Mouse (Mus musculus) limb, embryonic 12.5 days (tissue): ENCODE results near the gene Hacl1. TPM values are rescaled to one million over a fixed set of nuclear protein-coding genes. Genes with fewer than 3 reads are reported as not detected.

ENCODE experiments used
- ATAC-seq: fragments of 200-750 bp; cut with Nextera tagmentation; 2 replicates; pipeline ENCODE4 v1.8.0; 2017; ENCODE audit warnings: low read depth, moderate TSS enrichment; ENCODE audit not compliant: insufficient number of reproducible peaks, insufficient read depth, low FRiP score, low TSS enrichment
- H3K27ac ChIP-seq: fragments of 300-500 bp; sonication (generic); 2 replicates; pipeline ENCODE4 v1.5.1; 2016; ENCODE audit warnings: mild to moderate bottlenecking, moderate library complexity
- H3K27me3 ChIP-seq: fragments of 300-500 bp; sonication (generic); 2 replicates; pipeline ENCODE4 v1.6.1; 2016; ENCODE audit warnings: mild to moderate bottlenecking, moderate library complexity
- H3K36me3 ChIP-seq: fragments of 300-500 bp; sonication (generic); 2 replicates; pipeline ENCODE4 v1.6.1; 2016; ENCODE audit warnings: mild to moderate bottlenecking, moderate library complexity
- H3K4me1 ChIP-seq: fragments of 300-500 bp; sonication (generic); replicated peaks from 2 replicates; pipeline ENCODE4 v1.6.1; 2016
- H3K4me2 ChIP-seq: fragments of 300-500 bp; sonication (generic); 2 replicates; pipeline ENCODE4 v1.6.1; 2016; ENCODE audit warnings: mild to moderate bottlenecking, moderate library complexity
- H3K4me3 ChIP-seq: fragments of 300-500 bp; sonication (generic); replicated peaks from 2 replicates; pipeline ENCODE4 v1.5.1; 2016; ENCODE audit warnings: mild to moderate bottlenecking
- H3K9ac ChIP-seq: fragments of 300-500 bp; sonication (generic); replicated peaks from 2 replicates; pipeline ENCODE4 v1.6.1; 2016; ENCODE audit warnings: mild to moderate bottlenecking, moderate library complexity
- H3K9me3 ChIP-seq: fragments of 300-500 bp; sonication (generic); 2 replicates; pipeline ENCODE4 v1.6.1; 2016; ENCODE audit warnings: mild to moderate bottlenecking, moderate library complexity
- WGBS: fragments of 180-500 bp; shearing (Covaris S2); methylation state at CpG from one replicate; pipeline ENCODE4 v1.1.7; 2016; 5-methylcytosine and 5-hydroxymethylcytosine counted together
- polyA plus RNA-seq: library from polyadenylated mRNA; unstranded; fragments of >200 nt; fragmentation: Nextera tagmentation; extraction: Ambion mirVana; gene quantifications from 2 replicates; pipeline ENCODE4 v1.2.1, GENCODE M21; 2016

The Hacl1 gene
- 10.6 and 13.3 TPM in 2 replicates for polyA plus RNA-seq

DNA sequence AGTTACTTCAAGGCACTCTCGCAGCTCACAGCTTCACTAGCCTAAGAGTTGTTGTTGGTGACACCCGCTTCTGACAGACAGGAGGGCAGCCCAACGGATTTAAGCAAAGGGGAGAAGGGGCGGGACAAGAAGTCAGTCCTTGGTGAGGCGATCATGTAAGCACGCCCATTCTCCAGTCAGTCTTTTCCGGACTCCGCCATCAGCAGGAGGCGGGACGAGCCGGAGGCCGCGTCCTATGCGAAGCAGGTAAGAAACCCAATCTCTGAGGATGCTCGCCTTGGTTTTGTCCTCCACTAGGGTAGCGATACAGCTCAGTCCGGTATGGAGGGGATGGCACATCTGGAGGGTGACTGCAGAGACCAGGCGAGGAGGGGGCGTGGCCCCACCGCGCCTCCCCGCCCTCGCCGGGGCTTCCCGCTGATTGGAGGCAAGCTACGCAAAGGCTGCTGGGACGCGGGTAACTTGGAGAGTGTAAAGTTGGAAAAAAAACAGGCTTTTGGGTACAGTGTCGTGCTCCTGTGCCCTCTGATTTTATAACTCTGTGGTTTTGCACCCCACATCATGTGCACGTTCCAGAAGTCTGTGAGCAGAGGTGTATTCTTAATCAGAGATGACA, at the start of gene Hacl1, which contains the start of gene Btd:
Gene Hacl1 (minus strand): TSS at position 397 of the 616 bp plus-strand sequence.
Gene Btd (plus strand): TSS at position 139 of the 616 bp plus-strand sequence.
- H3K9me3 ChIP-seq: no peaks in the 10 kb centered on the region
- H3K36me3 ChIP-seq: no peaks in the 10 kb centered on the region
- H3K4me1 ChIP-seq: peaks cover 15% of the 10 kb centered on the region
- ATAC-seq: peak; percentile 95
- H3K4me3 ChIP-seq: peak within 1 kb of the TSS; percentile 56
- peak within 1 kb of the TSS; percentile 67 for H3K9ac ChIP-seq
- peak within 1 kb of the TSS; percentile 88 for H3K27ac ChIP-seq
- peak within 1 kb of the TSS; percentile 93 for H3K4me2 ChIP-seq
- under 1% methylated on average over 30 of the region's 30 CpGs for WGBS
- no peaks in the 10 kb centered on the region for H3K27me3 ChIP-seq

DNA sequence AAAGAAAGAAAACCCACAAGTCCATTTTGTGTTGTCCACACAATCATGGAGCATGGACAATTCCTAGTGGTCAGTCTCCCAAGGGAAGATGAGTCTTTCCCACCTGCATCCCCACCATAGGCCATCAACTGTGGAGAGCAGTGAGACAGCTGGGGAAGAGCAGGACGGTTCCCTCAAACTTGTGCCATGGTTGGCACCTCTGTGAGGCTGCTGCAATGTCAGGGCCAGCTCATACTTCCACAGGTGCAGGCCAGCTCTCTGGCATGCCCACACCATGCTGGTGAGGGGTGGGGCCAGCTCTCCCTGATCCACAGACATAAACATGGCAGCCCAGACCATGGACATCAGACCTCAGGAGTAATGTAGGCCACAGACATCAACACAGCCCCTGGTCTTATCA, 45.1 kb upstream of the Hacl1 start:
- Histone ChIP-seq H3K4me2 (no peak overlapping the region), H3K27me3 (no peaks in the 10 kb centered on the region), H3K9me3 (no peaks in the 10 kb centered on the region), H3K4me1 (0 out of 2 replicates have a peak, but pooled peaks cover 2% of the 10 kb centered on the region), H3K4me3 (no peak overlapping the region), H3K9ac (no peak overlapping the region), H3K36me3 (no peaks in the 10 kb centered on the region), H3K27ac (no peak overlapping the region)
- 95% methylated on average over 1 of the region's 1 CpGs for WGBS
- no peak for ATAC-seq

DNA sequence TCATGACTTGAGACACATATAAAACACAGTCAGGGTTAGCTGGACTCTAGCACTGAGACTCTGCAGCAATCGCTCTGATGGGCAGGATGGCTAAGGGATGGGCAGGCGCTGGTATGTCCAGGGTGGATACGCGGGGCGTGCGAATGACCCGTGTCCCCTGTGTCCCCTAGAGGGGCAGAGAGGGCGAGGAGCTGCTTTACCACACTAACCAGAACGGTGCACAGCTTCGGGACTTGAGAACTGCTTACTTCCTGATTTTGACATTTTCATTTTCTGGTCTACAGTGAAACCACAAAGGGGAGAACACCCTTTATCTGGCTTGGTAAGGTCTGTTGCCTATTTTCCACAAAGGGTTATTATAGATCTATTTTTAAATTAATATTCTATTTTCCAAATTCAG, 44.6 kb upstream of the Hacl1 start:
- Histone ChIP-seq H3K27me3 (no peaks in the 10 kb centered on the region), H3K4me1 (0 out of 2 replicates have a peak, but pooled peaks cover 2% of the 10 kb centered on the region), H3K36me3 (no peaks in the 10 kb centered on the region), H3K9me3 (no peaks in the 10 kb centered on the region), H3K27ac (no peak overlapping the region), H3K4me2 (no peak overlapping the region), H3K4me3 (no peak overlapping the region), H3K9ac (no peak overlapping the region)
- no peak for ATAC-seq
- WGBS: 86% methylated on average over 10 of the region's 10 CpGs

DNA sequence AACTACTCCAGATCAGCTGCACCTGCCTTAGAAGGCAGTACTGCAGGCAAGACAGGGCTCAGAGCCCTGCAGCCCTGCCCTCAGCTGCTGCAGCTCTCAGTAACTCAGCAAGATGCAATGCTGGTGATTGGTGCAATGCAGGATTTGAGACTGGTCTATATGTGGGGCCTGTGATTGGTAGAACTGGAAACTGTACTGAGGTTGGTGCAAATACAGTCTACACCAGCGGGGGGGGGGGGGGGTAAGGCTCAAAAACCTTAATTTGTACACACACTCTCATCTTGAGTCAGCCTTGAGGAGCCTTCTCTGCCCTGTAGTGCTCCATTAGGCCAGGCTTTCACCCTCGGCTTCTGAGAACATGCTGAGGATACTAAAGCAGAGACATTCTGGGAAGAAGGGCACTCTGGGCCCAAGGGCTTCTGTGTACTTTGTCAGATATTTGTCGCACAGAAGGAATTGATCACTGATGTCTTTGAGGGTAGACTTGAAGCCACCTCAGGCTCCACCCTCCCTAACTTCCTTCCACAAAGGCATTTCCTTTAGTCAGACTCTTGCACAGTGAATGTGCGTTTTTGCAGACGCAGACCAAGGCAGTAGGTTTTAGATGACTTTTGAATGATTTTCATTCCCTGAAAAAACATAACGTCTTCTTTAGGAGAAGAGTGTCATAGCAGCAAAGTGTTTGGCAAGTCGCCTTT, 43.4 kb upstream of the Hacl1 start:
- Histone ChIP-seq H3K27ac (no peak overlapping the region), H3K36me3 (no peaks in the 10 kb centered on the region), H3K9ac (no peak overlapping the region), H3K4me2 (no peak overlapping the region), H3K4me3 (no peak overlapping the region), H3K4me1 (0 out of 2 replicates have a peak, but pooled peaks cover 2% of the 10 kb centered on the region), H3K9me3 (no peaks in the 10 kb centered on the region), H3K27me3 (no peaks in the 10 kb centered on the region)
- ATAC-seq: no peak
- 68% methylated on average over 7 of the region's 7 CpGs for WGBS

GRCm38 (mm10) chr14:31683610-31684009, 42.5 kb upstream of the Hacl1 start:
- Histone ChIP-seq H3K36me3 (no peaks in the 10 kb centered on the region), H3K9ac (no peak overlapping the region), H3K27me3 (no peaks in the 10 kb centered on the region), H3K4me3 (no peak overlapping the region), H3K27ac (no peak overlapping the region), H3K4me1 (0 out of 2 replicates have a peak, but pooled peaks cover 2% of the 10 kb centered on the region), H3K4me2 (no peak overlapping the region), H3K9me3 (no peaks in the 10 kb centered on the region)
- no peak for ATAC-seq
- WGBS: 78% methylated on average over 2 of the region's 2 CpGs

GRCm38 (mm10) chr14:31681931-31682555, 41.0 kb upstream of the Hacl1 start:
- Histone ChIP-seq H3K36me3 (no peaks in the 10 kb centered on the region), H3K27me3 (no peaks in the 10 kb centered on the region), H3K9me3 (no peaks in the 10 kb centered on the region), H3K4me3 (no peak overlapping the region), H3K9ac (no peak overlapping the region), H3K4me1 (0 out of 2 replicates have a peak, but pooled peaks cover 2% of the 10 kb centered on the region), H3K4me2 (no peak overlapping the region), H3K27ac (peak overlapping the region; percentile 54; the same call in 1 of the 2 replicates)
- 47% methylated on average over 5 of the region's 5 CpGs for WGBS
- no peak for ATAC-seq

GRCm38 (mm10) chr14:31681291-31681690, 40.2 kb upstream of the Hacl1 start:
- Histone ChIP-seq H3K4me3 (no peak overlapping the region), H3K4me1 (0 out of 2 replicates have a peak, but pooled peaks cover 2% of the 10 kb centered on the region), H3K27ac (0 out of 2 replicates have a peak overlapping the region, but pooled peaks have one; percentile 54), H3K36me3 (no peaks in the 10 kb centered on the region), H3K27me3 (no peaks in the 10 kb centered on the region), H3K4me2 (no peak overlapping the region), H3K9ac (no peak overlapping the region), H3K9me3 (no peaks in the 10 kb centered on the region)
- no peak for ATAC-seq
- 90% methylated on average over 9 of the region's 9 CpGs for WGBS

GRCm38 (mm10) chr14:31680656-31681055, 39.6 kb upstream of the Hacl1 start:
- no peaks in the 10 kb centered on the region for H3K27me3 ChIP-seq
- H3K27ac ChIP-seq: no peak overlapping the region
- H3K4me1 ChIP-seq: 0 out of 2 replicates have a peak, but pooled peaks cover 2% of the 10 kb centered on the region
- no peaks in the 10 kb centered on the region for H3K9me3 ChIP-seq
- H3K36me3 ChIP-seq: no peaks in the 10 kb centered on the region
- 90% methylated on average over 3 of the region's 3 CpGs for WGBS
- H3K4me2 ChIP-seq: no peak overlapping the region
- ATAC-seq: no peak
- no peak overlapping the region for H3K4me3 ChIP-seq
- no peak overlapping the region for H3K9ac ChIP-seq

GRCm38 (mm10) chr14:31671635-31672320, 30.7 kb upstream of the Hacl1 start:
- Histone ChIP-seq H3K36me3 (peaks cover 15% of the 10 kb centered on the region), H3K9me3 (no peaks in the 10 kb centered on the region), H3K4me3 (no peak overlapping the region), H3K9ac (0 out of 2 replicates have a peak overlapping the region, but pooled peaks have one; percentile 23), H3K4me1 (peaks cover 7% of the 10 kb centered on the region; the same call in 1 of the 2 replicates), H3K27ac (0 out of 2 replicates have a peak overlapping the region, but pooled peaks have one; percentile 23), H3K4me2 (no peak overlapping the region), H3K27me3 (no peaks in the 10 kb centered on the region)
- ATAC-seq: no peak
- 76% methylated on average over 10 of the region's 10 CpGs for WGBS

DNA sequence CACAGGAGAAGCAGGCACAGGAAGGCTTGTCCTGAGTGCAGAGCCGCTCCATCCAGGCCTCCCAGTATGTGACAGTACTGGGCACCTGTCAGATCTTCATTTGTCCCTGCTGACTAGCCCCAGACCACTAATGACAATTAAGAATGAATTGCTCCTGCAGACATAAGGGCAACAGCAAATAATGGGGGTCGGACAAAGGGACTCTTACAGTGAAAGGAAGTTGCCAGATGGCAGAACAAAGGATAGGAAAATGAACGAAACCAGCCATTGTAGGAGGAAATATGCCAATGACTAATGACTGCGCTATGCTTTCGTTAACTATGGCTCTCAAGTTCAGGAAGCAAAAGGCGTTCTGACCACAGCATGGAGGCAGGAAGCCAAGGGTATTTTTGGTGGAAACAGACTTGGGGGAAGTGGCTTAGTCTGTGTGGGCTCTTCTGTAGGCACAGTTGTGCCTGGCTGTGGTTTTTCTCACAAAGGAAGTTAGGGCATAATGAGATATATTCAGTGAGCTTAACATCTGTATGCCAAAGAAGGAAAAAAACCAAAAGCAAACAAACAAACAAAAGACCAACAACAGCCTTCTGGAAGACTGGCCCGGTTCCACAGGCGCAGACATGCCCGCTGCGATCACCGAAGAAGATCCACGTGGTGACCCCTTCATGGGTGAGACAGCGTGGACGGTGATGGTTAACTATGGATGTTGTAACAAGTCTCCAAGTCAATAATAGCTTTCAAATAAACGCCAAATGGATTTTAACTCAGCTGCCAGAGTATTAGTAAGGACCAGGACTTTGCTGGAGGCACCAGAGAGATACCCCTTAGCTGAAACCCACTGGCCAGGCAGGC, 28.8 kb upstream of the Hacl1 start:
- ATAC-seq: no peak
- no peak overlapping the region for H3K9ac ChIP-seq
- peaks cover 22% of the 10 kb centered on the region for H3K36me3 ChIP-seq
- no peaks in the 10 kb centered on the region for H3K9me3 ChIP-seq
- H3K4me2 ChIP-seq: no peak overlapping the region
- H3K27ac ChIP-seq: peak overlapping the region; percentile 12
- peaks cover 17% of the 10 kb centered on the region for H3K4me1 ChIP-seq
- H3K4me3 ChIP-seq: no peak overlapping the region
- no peaks in the 10 kb centered on the region for H3K27me3 ChIP-seq
- 75% methylated on average over 15 of the region's 15 CpGs for WGBS
